Mouse (Mus musculus) heart, embryonic 11.5 days (tissue): ENCODE data around the gene Vmn1r111. TPM values are rescaled to one million over a fixed set of nuclear protein-coding genes. Genes with fewer than 3 reads are reported as not detected.
"Not testable (repeated sequence)": the region's sequence is repeated elsewhere in the genome, so short reads cannot be mapped to it uniquely, and the experiment has no call there.

Experiments used
- ATAC-seq: fragments of 200-750 bp; cut with Nextera tagmentation; replicated peaks from 2 replicates; pipeline ENCODE4 v1.8.0; 2017; ENCODE audit warnings: moderate library complexity; ENCODE audit not compliant: insufficient number of reproducible peaks, low FRiP score, low TSS enrichment
- H3K27ac ChIP-seq: fragments of 300-500 bp; sonication (generic); 2 replicates; pipeline ENCODE4 v1.5.1; 2014; ENCODE audit warnings: mild to moderate bottlenecking, low read depth, low read length
- H3K27me3 ChIP-seq: fragments of 300-500 bp; sonication (generic); 2 replicates; pipeline ENCODE4 v1.6.1; 2014; ENCODE audit warnings: mild to moderate bottlenecking, low read length, mixed read lengths; ENCODE audit not compliant: control insufficient read depth, insufficient read depth
- H3K36me3 ChIP-seq: fragments of 300-500 bp; sonication (generic); 2 replicates; pipeline ENCODE4 v1.6.1; 2014; ENCODE audit warnings: mild to moderate bottlenecking, low read length, moderate library complexity, mixed read lengths; ENCODE audit not compliant: control insufficient read depth, insufficient read depth
- H3K4me1 ChIP-seq: fragments of 300-500 bp; sonication (generic); 2 replicates; pipeline ENCODE4 v1.6.1; 2014; ENCODE audit warnings: low read length; ENCODE audit not compliant: control insufficient read depth, insufficient read depth
- H3K4me2 ChIP-seq: fragments of 300-500 bp; sonication (generic); 2 replicates; pipeline ENCODE4 v1.6.1; 2014; ENCODE audit warnings: mild to moderate bottlenecking, moderate library complexity
- H3K4me3 ChIP-seq: fragments of 300-500 bp; sonication (generic); 2 replicates; pipeline ENCODE4 v1.5.1; 2014; ENCODE audit warnings: low read depth, low read length
- H3K9ac ChIP-seq: fragments of 300-500 bp; sonication (generic); 2 replicates; pipeline ENCODE4 v1.6.1; 2014; ENCODE audit warnings: mild to moderate bottlenecking, low read depth, low read length, moderate library complexity
- H3K9me3 ChIP-seq: fragments of 300-500 bp; sonication (generic); replicated peaks from 2 replicates; pipeline ENCODE4 v1.6.1; 2016; ENCODE audit warnings: low read length; ENCODE audit not compliant: control insufficient read depth
- WGBS: fragments of 180-500 bp; shearing (Covaris S2); extraction: QIAGEN DNeasy Blood & Tissue Kit; methylation state at CpG from one replicate; pipeline ENCODE4 v1.1.7; 2014; ENCODE audit not compliant: insufficient replicate concordance; 5-methylcytosine and 5-hydroxymethylcytosine counted together
- polyA plus RNA-seq: library from polyadenylated mRNA; unstranded; fragments of >200 nt; fragmentation: Nextera tagmentation; extraction: Ambion mirVana; gene quantifications from 2 replicates; pipeline ENCODE4 v1.2.1, GENCODE M21; 2014

The Vmn1r111 gene
- not detected in 2 replicates for polyA plus RNA-seq

- H3K9ac ChIP-seq, H3K27ac ChIP-seq, H3K4me1 ChIP-seq, H3K9me3 ChIP-seq, ATAC-seq, H3K36me3 ChIP-seq, H3K4me2 ChIP-seq, H3K4me3 ChIP-seq, H3K27me3 ChIP-seq: not testable (repeated sequence)
- no CpG with 5 or more reads among the region's 2 CpGs for WGBS
Observed at GRCm38 (mm10) chr7:20703116-20703515, at the start of gene Vmn1r111. TSS of gene Vmn1r111 (minus strand) at chr7:20703216.

- not testable (repeated sequence) for H3K4me1 ChIP-seq, H3K9me3 ChIP-seq, H3K9ac ChIP-seq, H3K27me3 ChIP-seq, H3K36me3 ChIP-seq, H3K4me2 ChIP-seq, H3K4me3 ChIP-seq, ATAC-seq, H3K27ac ChIP-seq
- WGBS: no CpG with 5 or more reads among the region's 1 CpGs
Observed at GRCm38 (mm10) chr7:20730524-20730923, 27.5 kb upstream of the Vmn1r111 start, which contains the start of gene Gm10668. TSS of gene Gm10668 (minus strand) at chr7:20730624.

GRCm38 (mm10) chr7:20668618-20669017, 34.4 kb downstream of the Vmn1r111 start, which contains the start of gene Vmn1r107:
TSS of gene Vmn1r107 (plus strand) at chr7:20668918.
- not testable (repeated sequence) for H3K4me2 ChIP-seq, H3K36me3 ChIP-seq, H3K9me3 ChIP-seq, ATAC-seq, H3K9ac ChIP-seq, H3K4me1 ChIP-seq, H3K4me3 ChIP-seq, H3K27ac ChIP-seq, H3K27me3 ChIP-seq
- WGBS: no CpG with 5 or more reads among the region's 3 CpGs

Other genes starting within 250 kb of the Vmn1r111 start
- gene Gm10670, start 228.3 kb downstream of the Vmn1r111 start, polyA plus RNA-seq: not detected in 2 replicates
- not detected in 2 replicates for gene Vmn1r103, start 192.7 kb downstream of the Vmn1r111 start, polyA plus RNA-seq
- gene Vmn1r104, start 169.4 kb downstream of the Vmn1r111 start, polyA plus RNA-seq: not detected in 2 replicates
- gene Gm5726, start 157.5 kb downstream of the Vmn1r111 start, polyA plus RNA-seq: not detected in 2 replicates
- not detected in 2 replicates for gene Gm4141, start 127.0 kb downstream of the Vmn1r111 start, polyA plus RNA-seq
- gene Gm4513, start 104.2 kb downstream of the Vmn1r111 start, polyA plus RNA-seq: not detected in 2 replicates
- not detected in 2 replicates for gene Vmn1r107, start 34.3 kb downstream of the Vmn1r111 start, polyA plus RNA-seq
- gene Gm10668, start 27.4 kb upstream of the Vmn1r111 start, polyA plus RNA-seq: not detected in 2 replicates
- gene Vmn1r112, start 68.0 kb upstream of the Vmn1r111 start, polyA plus RNA-seq: not detected in 2 replicates
- gene Vmn1r113, start 84.1 kb upstream of the Vmn1r111 start, polyA plus RNA-seq: not detected in 2 replicates
- not detected in 2 replicates for gene Vmn1r114, start 109.0 kb upstream of the Vmn1r111 start, polyA plus RNA-seq
- gene Vmn1r115, start 141.8 kb upstream of the Vmn1r111 start, polyA plus RNA-seq: not detected in 2 replicates
- not detected in 2 replicates for gene Vmn1r116, start 169.0 kb upstream of the Vmn1r111 start, polyA plus RNA-seq
- gene Vmn1r117, start 180.9 kb upstream of the Vmn1r111 start, polyA plus RNA-seq: not detected in 2 replicates
- not detected in 2 replicates for gene Vmn1r118, start 209.1 kb upstream of the Vmn1r111 start, polyA plus RNA-seq